Mouse (Mus musculus) kidney, embryonic 16.5 days (tissue): Measurements from ENCODE around the gene Sit1. TPM values are rescaled to one million over a fixed set of nuclear protein-coding genes. Genes with fewer than 3 reads are reported as not detected.
"Not testable (repeated sequence)": the region's sequence is repeated elsewhere in the genome, so short reads cannot be mapped to it uniquely, and the experiment has no call there.

ENCODE experiments used
- ATAC-seq: fragments of 200-750 bp; cut with Nextera tagmentation; 2 replicates; pipeline ENCODE4 v1.8.0; 2017; ENCODE audit warnings: moderate TSS enrichment; ENCODE audit not compliant: low FRiP score, low TSS enrichment
- H3K27ac ChIP-seq: fragments of 300-500 bp; sonication (generic); 2 replicates; pipeline ENCODE4 v1.5.1; 2014; ENCODE audit warnings: low read length
- H3K27me3 ChIP-seq: fragments of 300-500 bp; sonication (generic); 2 replicates; pipeline ENCODE4 v1.6.1; 2014; ENCODE audit warnings: low read length, control low read depth, mixed read lengths; ENCODE audit not compliant: insufficient read depth
- H3K36me3 ChIP-seq: fragments of 300-500 bp; sonication (generic); 2 replicates; pipeline ENCODE4 v1.6.1; 2014; ENCODE audit warnings: low read length, control low read depth, mixed read lengths; ENCODE audit not compliant: insufficient read depth
- H3K4me1 ChIP-seq: fragments of 300-500 bp; sonication (generic); 2 replicates; pipeline ENCODE4 v1.6.1; 2014; ENCODE audit warnings: low read length, control low read depth, mixed read lengths; ENCODE audit not compliant: insufficient read depth
- H3K4me2 ChIP-seq: fragments of 300-500 bp; sonication (generic); replicated peaks from 2 replicates; pipeline ENCODE4 v1.6.1; 2014; ENCODE audit warnings: low read depth, low read length
- H3K4me3 ChIP-seq: fragments of 300-500 bp; sonication (generic); 2 replicates; pipeline ENCODE4 v1.5.1; 2014; ENCODE audit warnings: mild to moderate bottlenecking, low read length
- H3K9ac ChIP-seq: fragments of 300-500 bp; sonication (generic); replicated peaks from 2 replicates; pipeline ENCODE4 v1.6.1; 2014; ENCODE audit warnings: low read length
- H3K9me3 ChIP-seq: fragments of 300-500 bp; sonication (generic); 2 replicates; pipeline ENCODE4 v1.6.1; 2016; ENCODE audit warnings: low read length, control low read depth
- WGBS: fragments of 180-500 bp; shearing (Covaris S2); extraction: QIAGEN DNeasy Blood & Tissue Kit; methylation state at CpG from one replicate; pipeline ENCODE4 v1.1.7; 2014; 5-methylcytosine and 5-hydroxymethylcytosine counted together
- polyA plus RNA-seq: library from polyadenylated mRNA; unstranded; fragments of >200 nt; fragmentation: Nextera tagmentation; extraction: Ambion mirVana; gene quantifications from 2 replicates; pipeline ENCODE4 v1.2.1, GENCODE M21; 2015

Gene Sit1
- polyA plus RNA-seq, 1 experiment from 2014 or later = not detected

GRCm38 (mm10) chr4:43492821-43493185 is 9.3 kb upstream of the Sit1 start, which contains the start of gene Ccdc107:
Ccdc107 (plus strand) TSS chr4:43492900.
- H3K27ac ChIP-seq = peak within 1 kb of the TSS; percentile 83
- peak within 1 kb of the TSS; percentile 65 for H3K4me2 ChIP-seq
- H3K4me1 ChIP-seq = peaks cover 17% of the 10 kb centered on the region
- peak within 1 kb of the TSS; percentile 64 for H3K4me3 ChIP-seq
- H3K9me3 ChIP-seq = no peaks in the 10 kb centered on the region
- peak within 1 kb of the TSS; percentile 79 for H3K9ac ChIP-seq
- H3K27me3 ChIP-seq = no peaks in the 10 kb centered on the region
- H3K36me3 ChIP-seq = peaks cover 10% of the 10 kb centered on the region
- peak; percentile 98 for ATAC-seq
- WGBS = 0% methylated on average over 25 of the region's 25 CpGs

- peaks cover 10% of the 10 kb centered on the region for H3K36me3 ChIP-seq
- peak overlapping the region; percentile 65 for H3K4me2 ChIP-seq
- H3K9me3 ChIP-seq = no peaks in the 10 kb centered on the region
- H3K27me3 ChIP-seq = no peaks in the 10 kb centered on the region
- H3K27ac ChIP-seq = peak overlapping the region; percentile 83
- 45% methylated on average over 12 of the region's 12 CpGs for WGBS
- ATAC-seq = no peak
- peaks cover 11% of the 10 kb centered on the region; the same call in 1 of the 2 replicates for H3K4me1 ChIP-seq
- H3K9ac ChIP-seq = no peak overlapping the region
- peak overlapping the region; percentile 64 for H3K4me3 ChIP-seq
These were observed 8.7 kb upstream of the Sit1 start for GRCm38 (mm10) chr4:43492101-43492820.

DNA sequence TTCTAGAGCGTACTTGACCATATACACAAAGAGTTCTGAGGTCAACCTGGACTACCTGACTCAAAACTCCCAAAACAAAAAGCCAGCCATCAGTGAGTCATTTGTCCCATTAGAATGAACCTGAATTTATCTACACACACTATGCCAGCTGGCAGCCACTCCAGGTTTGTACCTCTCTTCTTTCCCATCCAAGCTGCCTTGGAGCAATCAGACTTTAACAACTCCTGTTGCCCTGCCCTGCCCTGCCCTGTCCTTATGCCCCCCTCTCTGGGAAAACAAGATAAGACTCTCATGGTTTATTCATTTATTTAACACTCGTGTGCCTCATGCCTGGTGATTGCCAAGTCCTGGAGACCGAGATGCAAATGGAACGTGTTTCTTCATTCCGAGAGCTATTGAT is 7.3 kb upstream of the Sit1 start:
- ATAC-seq = no peak
- Histone ChIP-seq H3K27ac (no peak overlapping the region), H3K4me3 (no peak overlapping the region), H3K27me3 (no peaks in the 10 kb centered on the region), H3K4me1 (peaks cover 11% of the 10 kb centered on the region; the same call in 1 of the 2 replicates), H3K4me2 (no peak overlapping the region), H3K36me3 (no peaks in the 10 kb centered on the region; the same call in 1 of the 2 replicates), H3K9ac (no peak overlapping the region), H3K9me3 (peaks cover under 1% of the 10 kb centered on the region; the same call in 1 of the 2 replicates)
- 86% methylated on average over 5 of the region's 5 CpGs for WGBS

DNA sequence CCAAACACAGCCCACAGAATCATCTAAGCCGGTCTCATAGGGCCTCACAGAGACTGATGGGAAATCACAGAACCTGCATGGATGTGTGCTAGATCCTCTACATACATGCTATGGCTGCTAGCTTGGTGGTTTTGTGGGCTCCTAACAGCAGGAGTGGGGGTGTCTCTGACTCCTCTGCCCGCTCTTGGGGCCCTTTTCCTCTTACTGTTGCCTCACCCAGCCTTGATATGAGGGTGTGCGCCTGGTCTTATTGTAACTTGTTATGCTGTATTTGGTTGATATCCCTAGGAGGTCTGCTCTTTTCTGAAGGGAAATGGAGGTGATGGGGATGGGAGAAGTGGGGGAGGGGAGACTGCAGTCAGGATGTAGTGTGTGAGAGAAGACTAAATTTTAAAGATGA is 6.1 kb upstream of the Sit1 start:
- no peaks in the 10 kb centered on the region for H3K27me3 ChIP-seq
- 94% methylated on average over 3 of the region's 3 CpGs for WGBS
- H3K4me3 ChIP-seq = no peak overlapping the region
- no peak overlapping the region for H3K9ac ChIP-seq
- peaks cover 3% of the 10 kb centered on the region for H3K9me3 ChIP-seq
- H3K36me3 ChIP-seq = no peaks in the 10 kb centered on the region
- no peak overlapping the region for H3K4me2 ChIP-seq
- H3K27ac ChIP-seq = no peak overlapping the region
- ATAC-seq = no peak
- H3K4me1 ChIP-seq = peaks cover 8% of the 10 kb centered on the region; the same call in 1 of the 2 replicates

DNA sequence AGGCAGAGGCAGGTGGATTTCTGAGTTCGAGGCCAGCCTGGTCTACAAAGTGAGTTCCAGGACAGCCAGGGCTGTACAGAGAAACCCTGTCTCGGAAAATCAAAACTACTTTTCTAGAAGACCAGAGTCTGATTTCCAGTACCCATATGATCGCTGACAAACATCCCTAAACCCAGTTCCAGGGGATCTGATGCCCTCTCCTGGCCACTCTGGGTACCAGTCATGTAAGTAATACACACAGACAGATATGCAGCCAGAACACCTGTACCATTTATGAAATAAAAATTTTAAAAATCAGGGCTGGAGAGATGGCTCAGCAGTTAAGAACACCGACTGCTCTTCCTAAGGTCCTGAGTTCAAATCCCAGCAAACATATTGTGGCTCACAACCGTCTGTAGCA is 2.1 kb upstream of the Sit1 start:
- H3K9me3 ChIP-seq, H3K27me3 ChIP-seq, H3K4me1 ChIP-seq, H3K27ac ChIP-seq, H3K9ac ChIP-seq, H3K4me2 ChIP-seq, H3K4me3 ChIP-seq, H3K36me3 ChIP-seq, ATAC-seq: not testable (repeated sequence)
- 85% methylated on average over 5 of the region's 5 CpGs for WGBS

- no peak overlapping the region for H3K27ac ChIP-seq
- H3K27me3 ChIP-seq = no peaks in the 10 kb centered on the region
- H3K4me1 ChIP-seq = no peaks in the 10 kb centered on the region
- H3K4me3 ChIP-seq = no peak overlapping the region
- no peak overlapping the region for H3K4me2 ChIP-seq
- 64% methylated on average over 10 of the region's 10 CpGs for WGBS
- ATAC-seq = no peak
- H3K9ac ChIP-seq = no peak overlapping the region
- no peaks in the 10 kb centered on the region for H3K36me3 ChIP-seq
- peaks cover 3% of the 10 kb centered on the region for H3K9me3 ChIP-seq
These were observed 943 bp downstream of the Sit1 start for GRCm38 (mm10) chr4:43482591-43482990.

- ATAC-seq = no peak
- Histone ChIP-seq H3K36me3 (no peaks in the 10 kb centered on the region), H3K4me1 (no peaks in the 10 kb centered on the region), H3K4me3 (no peak overlapping the region), H3K27ac (no peak overlapping the region), H3K9me3 (peaks cover 3% of the 10 kb centered on the region), H3K27me3 (no peaks in the 10 kb centered on the region), H3K4me2 (no peak overlapping the region), H3K9ac (no peak overlapping the region)
- WGBS = 78% methylated on average over 7 of the region's 7 CpGs
These were observed 1.6 kb downstream of the Sit1 start for GRCm38 (mm10) chr4:43481894-43482456.

- Histone ChIP-seq H3K4me1 (no peaks in the 10 kb centered on the region), H3K4me2 (no peak overlapping the region), H3K27me3 (no peaks in the 10 kb centered on the region), H3K4me3 (no peak overlapping the region), H3K36me3 (no peaks in the 10 kb centered on the region), H3K9me3 (peaks cover 3% of the 10 kb centered on the region), H3K9ac (no peak overlapping the region), H3K27ac (no peak overlapping the region)
- 74% methylated on average over 5 of the region's 5 CpGs for WGBS
- no peak for ATAC-seq
These were observed 2.5 kb downstream of the Sit1 start for GRCm38 (mm10) chr4:43480985-43481384.

- Histone ChIP-seq H3K27ac (no peak overlapping the region), H3K9me3 (no peaks in the 10 kb centered on the region), H3K4me3 (no peak overlapping the region; the same call in 1 of the 2 replicates), H3K27me3 (no peaks in the 10 kb centered on the region), H3K4me2 (peak overlapping the region; percentile 31), H3K4me1 (no peaks in the 10 kb centered on the region), H3K9ac (no peak overlapping the region), H3K36me3 (no peaks in the 10 kb centered on the region)
- peak; percentile 20; the same call in 1 of the 2 replicates for ATAC-seq
- WGBS = 50% methylated on average over 24 of the region's 24 CpGs
These were observed 4.4 kb downstream of the Sit1 start for GRCm38 (mm10) chr4:43478906-43479832.
